In the genomic region with DNA sequence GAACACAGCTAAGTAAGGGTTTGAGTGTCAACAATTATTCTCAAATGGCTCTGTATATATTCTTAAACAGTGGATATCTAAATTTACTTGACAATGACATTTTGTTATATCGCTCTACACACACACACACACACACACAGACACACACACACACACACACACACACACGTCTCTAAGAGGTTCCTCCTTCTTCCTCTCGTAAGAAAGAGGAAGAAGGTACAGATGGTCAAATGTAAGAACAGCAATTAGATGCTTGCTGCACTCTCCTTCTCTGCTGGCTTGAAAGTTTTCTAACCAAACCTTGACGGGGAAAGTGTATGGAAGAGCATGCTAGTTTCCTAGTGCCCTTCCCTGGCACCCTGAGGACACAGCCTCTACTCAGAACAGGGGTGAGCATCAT, we compare ENCODE assay signal across 13 mouse cellular contexts. TPM values are rescaled to one million over a fixed set of nuclear protein-coding genes. Genes with fewer than 3 reads are reported as not detected.
DNase-seq lines count a peak whose midpoint lies in the region; ATAC-seq lines count a peak whose summit lies in the region.
"Had no signal": no experiment of that assay in that cellular context is flagged by ENCODE, and none has a peak within 500 bp of the region (broad histone marks: within the 10 kb centered on the region; RNA-seq: fewer than 3 reads in every experiment).

No protein-coding gene starts in this region.

- H3K27ac ChIP-seq in kidney, embryonic 15.5 days, result peak overlapping the region; percentile 79
- H3K27ac ChIP-seq in brown adipose tissue, adult 24 weeks (replicated peaks; ENCODE audit: low read depth, low read length), result peak overlapping the region; percentile 15
- H3K27ac ChIP-seq: embryonic facial prominence, embryonic 10.5 days; liver, embryonic 12.5 days; midbrain, embryonic 13.5 days had no signal

- DNase-seq in kidney, adult 8-10 months, result no peak
- peak; percentile 58 to 63 for DNase-seq in B cell, adult 2 months
- DNase-seq in gastrocnemius, adult 8-10 months (ENCODE audit: low spot score in 2 of 2), result no peak
- no peak for DNase-seq in frontal cortex, postnatal 25 days (ENCODE audit: low spot score in 2 of 2)
- DNase-seq: cerebellum, adult 9-11 months; heart, postnatal 10 days; kidney, adult 11 months had no signal

- no peaks in the 10 kb centered on the region for H3K36me3 ChIP-seq in kidney, embryonic 15.5 days
- H3K36me3 ChIP-seq in megakaryocyte, embryonic 14.5 days (replicated peaks; ENCODE audit: low read length), result peaks cover 25% of the 10 kb centered on the region
- H3K36me3 ChIP-seq: embryonic facial prominence, embryonic 10.5 days; liver, embryonic 12.5 days; midbrain, embryonic 13.5 days had no signal

- no peaks in the 10 kb centered on the region for H3K9me3 ChIP-seq in kidney, embryonic 15.5 days (replicated peaks)
- H3K9me3 ChIP-seq in megakaryocyte, embryonic 14.5 days, result no peaks in the 10 kb centered on the region
- H3K9me3 ChIP-seq: embryonic facial prominence, embryonic 10.5 days; liver, embryonic 12.5 days; midbrain, embryonic 13.5 days had no signal

- H3K4me3 ChIP-seq in kidney, embryonic 15.5 days (replicated peaks), result no peak overlapping the region
- H3K4me3 ChIP-seq in brown adipose tissue, adult 24 weeks (ENCODE audit: insufficient read depth, low read depth, low read length), result no peak overlapping the region; the same call in 1 of the 2 replicates
- H3K4me3 ChIP-seq in megakaryocyte, embryonic 14.5 days (replicated peaks), result peak overlapping the region; percentile 42
- H3K4me3 ChIP-seq: embryonic facial prominence, embryonic 10.5 days; liver, embryonic 12.5 days; midbrain, embryonic 13.5 days had no signal

- 63% methylated on average over 4 of the region's 4 CpGs for WGBS in kidney, embryonic 15.5 days

- H3K4me2 ChIP-seq in kidney, embryonic 15.5 days, result no peak overlapping the region
- H3K4me2 ChIP-seq: liver, embryonic 12.5 days; midbrain, embryonic 13.5 days had no signal

- H3K4me1 ChIP-seq in kidney, embryonic 15.5 days, result peaks cover 30% of the 10 kb centered on the region
- peaks cover 25% of the 10 kb centered on the region for H3K4me1 ChIP-seq in brown adipose tissue, adult 24 weeks (ENCODE audit: control insufficient read depth, insufficient read depth, insufficient read length, low read length)
- peaks cover 58% of the 10 kb centered on the region for H3K4me1 ChIP-seq in megakaryocyte, embryonic 14.5 days

- ATAC-seq in kidney, embryonic 15.5 days (replicated peaks; ENCODE audit: low FRiP score), result no peak
- ATAC-seq: liver, embryonic 12.5 days; midbrain, embryonic 13.5 days had no signal

- no peaks in the 10 kb centered on the region for H3K27me3 ChIP-seq in kidney, embryonic 15.5 days
- no peaks in the 10 kb centered on the region for H3K27me3 ChIP-seq in megakaryocyte, embryonic 14.5 days (replicated peaks)

- H3K9ac ChIP-seq in kidney, embryonic 15.5 days, result no peak overlapping the region
- H3K9ac ChIP-seq: liver, embryonic 12.5 days; midbrain, embryonic 13.5 days had no signal

RNA-seq across cellular contexts. Expression of gene Csrp1, which starts 39.1 kb away (rescaled TPM):
- 119 and 137 TPM in 2 replicates for polyA plus RNA-seq in kidney, embryonic 15.5 days (2015; fragmentation: Nextera tagmentation; extraction: Ambion mirVana)
- polyA plus RNA-seq in brown adipose tissue, adult 24 weeks (2012; ENCODE audit: insufficient read depth, insufficient read length, missing spikeins), result 33.7 and 37.2 TPM in 2 replicates
- 55.5 and 121 TPM in 2 replicates for polyA plus RNA-seq in megakaryocyte, embryonic 14.5 days (2012; ENCODE audit: insufficient read depth, low replicate concordance)
- 10 to 100 TPM; 17.2 to 24.8 (median 23.2) TPM for total RNA-seq in gastrocnemius, adult 8-10 months (2022)

Comparison
In these comparisons a context has a peak if more than half of its experiments do, and no peak if none do; other contexts are left out.
1. DNase-seq: peak in B cell, adult 2 months (2 of 2); none in kidney, adult 8-10 months (0 of 2), gastrocnemius, adult 8-10 months (0 of 2) and frontal cortex, postnatal 25 days (0 of 2).